Mouse (Mus musculus) G1E (cell line): Measurements from ENCODE around the gene Iqck.

Experiments used
- CTCF ChIP-seq: IDR thresholded peaks from 2 replicates; pipeline ENCODE4 v1.5.1; 2012; ENCODE audit warnings: low read depth, low read length, inconsistent platforms, mixed read lengths
- GATA1 ChIP-seq: IDR thresholded peaks from 2 replicates; pipeline ENCODE4 v1.6.1; 2012; ENCODE audit warnings: borderline replicate concordance, low read length, inconsistent platforms, mixed read lengths
- TAL1 ChIP-seq: conservative IDR thresholded peaks from 2 replicates; pipeline ENCODE4 v1.6.1; 2012; ENCODE audit warnings: low read depth, low read length, inconsistent platforms, mixed read lengths

DNA sequence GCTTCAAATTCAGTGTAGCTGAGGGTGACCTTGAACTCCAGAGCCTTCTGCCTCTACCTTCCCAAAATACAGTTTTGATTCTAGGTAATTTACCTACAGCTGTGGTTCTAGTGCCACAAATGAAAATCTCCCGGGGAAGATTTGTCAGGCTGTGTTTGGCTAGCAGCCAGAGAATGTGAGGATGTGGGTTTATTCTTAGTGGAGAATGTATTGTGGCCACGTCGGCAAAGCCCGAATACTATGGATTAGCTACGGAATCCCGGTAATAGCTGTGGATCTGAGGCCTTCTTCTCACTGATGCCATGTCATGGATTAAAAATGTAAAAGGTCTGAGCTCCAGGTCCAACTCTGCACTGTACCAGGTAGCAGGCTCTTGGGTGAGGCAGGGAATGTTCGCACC is 94.2 kb downstream of the Iqck start:
- TF ChIP-seq CTCF, result no peak
- no peak for TF ChIP-seq TAL1
- TF ChIP-seq GATA1, result no peak
